Mouse (Mus musculus) adrenal gland, postnatal 14 days (tissue): ENCODE results near the gene Rps6ka4. TPM values are rescaled to one million over a fixed set of nuclear protein-coding genes. Genes with fewer than 3 reads are reported as not detected.
A peak's percentile ranks its signal among the peaks of the same experiment; 100 is the strongest.

Source experiments
- DNase-seq: peaks from one replicate; pipeline ENCODE4 v3.0.0; 2021; ENCODE audit warnings: mixed read lengths
- total RNA-seq: library from RNA; stranded (reverse); gene quantifications from 2 replicates; pipeline ENCODE4 v1.2.3, GENCODE M21; 2021

Rps6ka4 gene
- total RNA-seq, 1 experiment from 2014 or later, result 21.4 TPM

- no peak for DNase-seq
Measured at GRCm38 (mm10) chr19:6851497-6851896, 11.1 kb upstream of the Rps6ka4 start.

- no peak for DNase-seq
Measured at GRCm38 (mm10) chr19:6849506-6850068, 9.2 kb upstream of the Rps6ka4 start.

- peak; percentile 32 for DNase-seq
Measured at GRCm38 (mm10) chr19:6847841-6848517, 7.5 kb upstream of the Rps6ka4 start.

GRCm38 (mm10) chr19:6846050-6846449 lies 5.6 kb upstream of the Rps6ka4 start:
- DNase-seq, result no peak

GRCm38 (mm10) chr19:6842353-6842752 lies 1.9 kb upstream of the Rps6ka4 start:
- DNase-seq, result peak; percentile 42

GRCm38 (mm10) chr19:6841292-6841597 lies 809 bp upstream of the Rps6ka4 start:
- DNase-seq, result no peak

GRCm38 (mm10) chr19:6839615-6840474 lies 591 bp downstream of the Rps6ka4 start:
- peak; percentile 60 for DNase-seq

GRCm38 (mm10) chr19:6832363-6832762 lies 8.1 kb downstream of the Rps6ka4 start:
- DNase-seq, result no peak

- DNase-seq, result no peak
Measured at GRCm38 (mm10) chr19:6831331-6831730, 9.1 kb downstream of the Rps6ka4 start.

GRCm38 (mm10) chr19:6830556-6831316 lies 9.7 kb downstream of the Rps6ka4 start:
- no peak for DNase-seq

- no peak for DNase-seq
Measured at GRCm38 (mm10) chr19:6829870-6830555, 10.4 kb downstream of the Rps6ka4 start.

GRCm38 (mm10) chr19:6829069-6829468 lies 11.4 kb downstream of the Rps6ka4 start:
- DNase-seq, result no peak

GRCm38 (mm10) chr19:6826601-6827000 lies 13.8 kb downstream of the Rps6ka4 start:
- no peak for DNase-seq

GRCm38 (mm10) chr19:6825384-6825783 lies 15.1 kb downstream of the Rps6ka4 start:
- no peak for DNase-seq

GRCm38 (mm10) chr19:6820538-6821195 lies 19.8 kb downstream of the Rps6ka4 start:
- DNase-seq, result no peak

GRCm38 (mm10) chr19:6819143-6819827 lies 21.2 kb downstream of the Rps6ka4 start:
- DNase-seq, result no peak

GRCm38 (mm10) chr19:6814958-6815357 lies 25.5 kb downstream of the Rps6ka4 start:
- DNase-seq, result no peak

GRCm38 (mm10) chr19:6814366-6814765 lies 26.1 kb downstream of the Rps6ka4 start:
- peak; percentile 30 for DNase-seq
